Comparison of ENCODE assay signal across 9 mouse cellular contexts in genomic region chr8:57314216-57314615, GRCm38 (mm10). TPM values are rescaled to one million over a fixed set of nuclear protein-coding genes. Genes with fewer than 3 reads are reported as not detected.
A peak's percentile ranks its signal among the peaks of the same experiment; 100 is the strongest.
DNase-seq lines count a peak whose midpoint lies in the region; ATAC-seq and TF ChIP-seq lines count a peak whose summit lies in the region.
"Had no signal": no experiment of that assay in that cellular context is flagged by ENCODE, and none has a peak within 500 bp of the region (broad histone marks: within the 10 kb centered on the region; RNA-seq: fewer than 3 reads in every experiment).

No protein-coding gene starts in this region.

- no peak overlapping the region for H3K9ac ChIP-seq in embryonic facial prominence, embryonic 11.5 days (replicated peaks; ENCODE audit: low read length)
- no peak overlapping the region for H3K9ac ChIP-seq in limb, embryonic 13.5 days

- no peak for TF ChIP-seq CTCF in thymus, adult 2 months (IDR thresholded peaks at IDR 0.05; ENCODE audit: borderline replicate concordance, control insufficient read depth, extremely low read depth, insufficient read depth, low read length, poor library complexity)

- no peak overlapping the region for H3K4me2 ChIP-seq in embryonic facial prominence, embryonic 11.5 days (ENCODE audit: low read depth, low read length)
- peak overlapping the region; percentile 51 for H3K4me2 ChIP-seq in limb, embryonic 13.5 days (replicated peaks)

- no peak overlapping the region for H3K4me3 ChIP-seq in embryonic facial prominence, embryonic 11.5 days (ENCODE audit: low read depth, low read length)
- H3K4me3 ChIP-seq in limb, embryonic 13.5 days: peak overlapping the region; percentile 14; the same call in 1 of the 2 replicates
- H3K4me3 ChIP-seq in thymus, adult 2 months (ENCODE audit: control insufficient read depth, insufficient read depth, low read length): no peak overlapping the region

- H3K4me1 ChIP-seq in embryonic facial prominence, embryonic 11.5 days (ENCODE audit: control insufficient read depth, insufficient read depth, low read length): peaks cover 3% of the 10 kb centered on the region; the same call in 1 of the 2 replicates
- peaks cover 33% of the 10 kb centered on the region for H3K4me1 ChIP-seq in limb, embryonic 13.5 days
- no peaks in the 10 kb centered on the region for H3K4me1 ChIP-seq in thymus, adult 2 months (replicated peaks; ENCODE audit: control insufficient read depth, insufficient read depth, low read length)

- no peaks in the 10 kb centered on the region for H3K36me3 ChIP-seq in embryonic facial prominence, embryonic 11.5 days (replicated peaks; ENCODE audit: control insufficient read depth, insufficient read depth, low read depth, low read length)
- H3K36me3 ChIP-seq in limb, embryonic 13.5 days: no peaks in the 10 kb centered on the region
- H3K36me3 ChIP-seq in thymus, adult 2 months (ENCODE audit: control insufficient read depth, insufficient read depth, low read length): no peaks in the 10 kb centered on the region

- peaks cover 54% of the 10 kb centered on the region for H3K27me3 ChIP-seq in embryonic facial prominence, embryonic 11.5 days (ENCODE audit: control insufficient read depth, insufficient read depth, low read length)
- H3K27me3 ChIP-seq in limb, embryonic 13.5 days: peaks cover 43% of the 10 kb centered on the region
- peaks cover 5% of the 10 kb centered on the region for H3K27me3 ChIP-seq in thymus, adult 2 months (ENCODE audit: control insufficient read depth, insufficient read depth, low read length)

- H3K27ac ChIP-seq in embryonic facial prominence, embryonic 11.5 days (replicated peaks; ENCODE audit: low read depth, low read length): peak overlapping the region; percentile 41; the same call in 1 of the 2 replicates
- H3K27ac ChIP-seq in limb, embryonic 13.5 days: peak overlapping the region; percentile 55
- H3K27ac ChIP-seq in thymus, adult 2 months (ENCODE audit: control insufficient read depth, insufficient read depth, low read length): no peak overlapping the region

- no peaks in the 10 kb centered on the region for H3K9me3 ChIP-seq in embryonic facial prominence, embryonic 11.5 days (replicated peaks; ENCODE audit: control insufficient read depth, low read length)
- no peaks in the 10 kb centered on the region for H3K9me3 ChIP-seq in limb, embryonic 13.5 days

- ATAC-seq in embryonic facial prominence, embryonic 11.5 days (replicated peaks; ENCODE audit: insufficient number of reproducible peaks, low FRiP score, low TSS enrichment, low read depth): no peak
- peak; percentile 57; the same call in 1 of the 2 replicates for ATAC-seq in limb, embryonic 13.5 days (ENCODE audit: low FRiP score, low read depth)

- peak; percentile 8 for DNase-seq in kidney, postnatal 10 days
- DNase-seq in kidney, adult 18-20 months: no peak
- DNase-seq in R1 (ENCODE audit: low read depth, low spot score): peak; percentile 66
- DNase-seq in embryonic facial prominence, embryonic 11.5 days (ENCODE audit: low spot score): peak; percentile 68
- DNase-seq in urinary bladder, postnatal 14 days (ENCODE audit: low spot score): no peak
- DNase-seq in thymus, adult 2 months: no peak
- no peak for DNase-seq in right cerebral cortex, adult 2 months (ENCODE audit: low spot score in 2 of 2)
- DNase-seq: cerebellum, adult 8-10 months had no signal

- WGBS in embryonic facial prominence, embryonic 11.5 days: 0% methylated on average over 10 of the region's 10 CpGs
- 5% methylated on average over 10 of the region's 10 CpGs for WGBS in limb, embryonic 13.5 days
- 10% methylated on average over 10 of the region's 10 CpGs for WGBS in thymus, adult 2 months

- TF ChIP-seq POLR2A in thymus, adult 2 months (IDR thresholded peaks at IDR 0.05; ENCODE audit: control insufficient read depth, extremely low read depth, insufficient read depth, low read length, poor library complexity): no peak

RNA-seq across cellular contexts. Expression of gene Hand2, which starts 6.6 kb away (rescaled TPM):
- polyA plus RNA-seq in embryonic facial prominence, embryonic 11.5 days (2014; fragmentation: Nextera tagmentation; extraction: Ambion mirVana): 8.3 and 8.7 TPM in 2 replicates
- polyA plus RNA-seq in limb, embryonic 13.5 days (2015; fragmentation: Nextera tagmentation; extraction: Ambion mirVana): 10.8 and 11.4 TPM in 2 replicates
- 0.26 and 1.2 TPM in 2 replicates for polyA plus RNA-seq in thymus, adult 2 months (2012; rRNA removed)

Comparison
In these comparisons a context has a peak if more than half of its experiments do, and no peak if none do; other contexts are left out.
1. DNase-seq: peak in kidney, postnatal 10 days (single experiment), R1 (single experiment) and embryonic facial prominence, embryonic 11.5 days (single experiment); none in kidney, adult 18-20 months (single experiment), urinary bladder, postnatal 14 days (single experiment), thymus, adult 2 months (single experiment) and right cerebral cortex, adult 2 months (0 of 2).